Comparison of ENCODE assay signal across 7 mouse cellular contexts in genomic region chr5:73379908-73380307, GRCm38 (mm10). TPM values are rescaled to one million over a fixed set of nuclear protein-coding genes. Genes with fewer than 3 reads are reported as not detected.
DNase-seq lines count a peak whose midpoint lies in the region; ATAC-seq lines count a peak whose summit lies in the region.

No protein-coding gene starts in this region.

- intact Hi-C loops in left cerebral cortex, postnatal 10 days (cut with DNase I): loop anchor here (5.0 kb wide), 4 partner anchors 58 to 398 kb away; partner anchors contain the start of gene Ociad1

- ATAC-seq in inflammation-experienced regulatory T-cells, adult 6 months: peak; percentile 65
- ATAC-seq in megakaryocyte-erythroid progenitor cell, adult 5-6 weeks (replicated peaks; ENCODE audit: low FRiP score, low TSS enrichment, poor library complexity, severe bottlenecking): peak; percentile 77

- DNase-seq in adrenal gland, adult (ENCODE audit: inconsistent age in 2 of 2, low spot score in 1 of 2): peak; percentile 83 to 94
- DNase-seq in embryo, embryonic 10 days (ENCODE audit: low spot score): peak; percentile 83
- peak; percentile 26 for DNase-seq in gastrocnemius, postnatal 25 days
- peak; percentile 85 to 86 for DNase-seq in left cerebral cortex, postnatal 10 days (ENCODE audit: extremely low spot score in 1 of 2, low spot score in 2 of 2)
- DNase-seq in skeletal muscle tissue, adult 2 months (ENCODE audit: low read depth, low spot score): peak; percentile 32

RNA-seq across cellular contexts. Expression of gene Cwh43, which starts 26.0 kb away (rescaled TPM):
- total RNA-seq in gastrocnemius, postnatal 25 days (2021): not detected
- polyA plus RNA-seq in inflammation-experienced regulatory T-cells, adult 6 months (2017; shearing (Covaris generic)): not detected
- 1 to 10 TPM; 6.7 to 8.2 TPM for total RNA-seq in left cerebral cortex, postnatal 10 days (2021)
- total RNA-seq in megakaryocyte-erythroid progenitor cell, adult 5-6 weeks (2014; fragmentation: Nextera tagmentation): not detected in 2 replicates
- total RNA-seq in megakaryocyte-erythroid progenitor cell, adult 5-6 weeks (2017): not detected in 2 replicates

RNA-seq across cellular contexts. Expression of gene Ociad2, which starts 39.1 kb away (rescaled TPM):
- 10 to 100 TPM; 27.1 to 29.5 TPM for total RNA-seq in gastrocnemius, postnatal 25 days (2021)
- 1 to 10 TPM in 2 of 3 experiments, under 1 TPM in 1; 0.32 to 2.7 (median 1.2) TPM for polyA plus RNA-seq in inflammation-experienced regulatory T-cells, adult 6 months (2017; shearing (Covaris generic))
- 10 to 100 TPM; 48.6 to 55.2 TPM for total RNA-seq in left cerebral cortex, postnatal 10 days (2021)
- 2.5 and 14.8 TPM in 2 replicates for total RNA-seq in megakaryocyte-erythroid progenitor cell, adult 5-6 weeks (2014; fragmentation: Nextera tagmentation)
- 4.7 and 8.1 TPM in 2 replicates for total RNA-seq in megakaryocyte-erythroid progenitor cell, adult 5-6 weeks (2017)

Comparison
In these comparisons a context has a peak if more than half of its experiments do, and no peak if none do; other contexts are left out.
1. Peak in every context shown above with its lines: DNase-seq and ATAC-seq.
2. DNase-seq: peak in every context shown above with its lines; median percentile 88 in adrenal gland, adult; 86 in left cerebral cortex, postnatal 10 days; 83 in embryo, embryonic 10 days; 32 in skeletal muscle tissue, adult 2 months; 26 in gastrocnemius, postnatal 25 days.
3. RNA of gene Cwh43, which starts 26.0 kb away (total RNA-seq): 6.7 to 8.2 TPM in left cerebral cortex, postnatal 10 days; not detected in gastrocnemius, postnatal 25 days and not detected in megakaryocyte-erythroid progenitor cell, adult 5-6 weeks; every median in the first group is over 4 times any median in the second.